Comparison of ENCODE assay signal across 13 mouse cellular contexts in the genomic region with DNA sequence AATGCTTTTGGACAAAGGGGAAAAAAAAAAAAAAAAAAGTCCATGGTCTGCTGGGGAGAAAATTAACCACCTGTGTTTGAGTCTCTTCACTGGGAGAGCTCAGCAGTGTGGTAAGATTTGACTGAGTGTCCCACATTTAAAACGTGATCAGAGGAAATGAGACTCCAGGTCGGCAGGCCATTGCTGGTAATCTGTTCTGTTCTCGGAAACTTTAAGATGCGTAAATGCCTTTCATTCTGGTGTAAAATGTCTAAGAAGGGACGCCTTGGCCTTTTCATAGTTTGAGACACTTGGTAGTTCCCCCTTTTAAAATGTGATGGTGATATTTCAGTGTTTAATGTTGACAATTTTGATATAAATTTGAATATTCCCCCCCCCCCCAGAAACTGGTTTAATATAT. TPM values are rescaled to one million over a fixed set of nuclear protein-coding genes. Genes with fewer than 3 reads are reported as not detected.
DNase-seq lines count a peak whose midpoint lies in the region; ATAC-seq and TF ChIP-seq lines count a peak whose summit lies in the region.
"Had no signal": no experiment of that assay in that cellular context is flagged by ENCODE, and none has a peak within 500 bp of the region (broad histone marks: within the 10 kb centered on the region; RNA-seq: fewer than 3 reads in every experiment).

No protein-coding gene starts in this region.

- intact Hi-C loops in heart, postnatal 10 days (cut with DNase I), result no loop called here

- ATAC-seq in heart, embryonic 11.5 days (replicated peaks; ENCODE audit: insufficient number of reproducible peaks, low FRiP score, low TSS enrichment), result no peak
- ATAC-seq in limb, embryonic 12.5 days (ENCODE audit: insufficient number of reproducible peaks, insufficient read depth, low FRiP score, low TSS enrichment, low read depth), result no peak
- no peak for ATAC-seq in midbrain, embryonic 13.5 days
- no peak for ATAC-seq in megakaryocyte-erythroid progenitor cell, adult 5-6 weeks (replicated peaks; ENCODE audit: low FRiP score, low TSS enrichment, poor library complexity, severe bottlenecking)

- H3K4me1 ChIP-seq in heart, embryonic 11.5 days (ENCODE audit: control insufficient read depth, insufficient read depth, low read length), result peaks cover 24% of the 10 kb centered on the region
- peaks cover 37% of the 10 kb centered on the region for H3K4me1 ChIP-seq in limb, embryonic 12.5 days (replicated peaks)
- peaks cover 33% of the 10 kb centered on the region for H3K4me1 ChIP-seq in limb, embryonic 10.5 days
- peaks cover 4% of the 10 kb centered on the region for H3K4me1 ChIP-seq in cortical plate, adult 2 months (ENCODE audit: control insufficient read depth, insufficient read depth, low read length)
- H3K4me1 ChIP-seq in midbrain, embryonic 13.5 days (replicated peaks), result peaks cover 38% of the 10 kb centered on the region

- H3K4me2 ChIP-seq in heart, embryonic 11.5 days, result peak overlapping the region; percentile 27; the same call in 1 of the 2 replicates
- H3K4me2 ChIP-seq in limb, embryonic 12.5 days, result no peak overlapping the region
- H3K4me2 ChIP-seq in midbrain, embryonic 13.5 days (replicated peaks), result peak overlapping the region; percentile 21
- H3K4me2 ChIP-seq: limb, embryonic 15.5 days had no signal

- H3K27ac ChIP-seq in heart, embryonic 11.5 days (ENCODE audit: low read depth, low read length), result no peak overlapping the region
- H3K27ac ChIP-seq in limb, embryonic 12.5 days, result 0 out of 2 replicates have a peak overlapping the region, but pooled peaks have one; percentile 18
- H3K27ac ChIP-seq in limb, embryonic 10.5 days, result no peak overlapping the region
- peak overlapping the region; percentile 37; the same call in 1 of the 2 replicates for H3K27ac ChIP-seq in cortical plate, adult 2 months (ENCODE audit: insufficient read depth, low read length)
- peak overlapping the region; percentile 76 for H3K27ac ChIP-seq in midbrain, embryonic 13.5 days
- H3K27ac ChIP-seq: limb, embryonic 15.5 days had no signal

- TF ChIP-seq POLR2A in cortical plate, adult 2 months (IDR thresholded peaks at IDR 0.05; ENCODE audit: extremely low read depth, insufficient read depth, low read length), result no peak

- no peaks in the 10 kb centered on the region for H3K9me3 ChIP-seq in heart, embryonic 11.5 days (replicated peaks; ENCODE audit: control insufficient read depth, low read length)
- H3K9me3 ChIP-seq in limb, embryonic 12.5 days, result no peaks in the 10 kb centered on the region
- H3K9me3 ChIP-seq in limb, embryonic 10.5 days (replicated peaks), result no peaks in the 10 kb centered on the region
- H3K9me3 ChIP-seq in midbrain, embryonic 13.5 days, result no peaks in the 10 kb centered on the region
- H3K9me3 ChIP-seq: limb, embryonic 15.5 days had no signal

- no peak for TF ChIP-seq CTCF in cortical plate, adult 2 months (IDR thresholded peaks at IDR 0.05; ENCODE audit: extremely low read depth, insufficient read depth, low read length)

- H3K4me3 ChIP-seq in heart, embryonic 11.5 days (ENCODE audit: low read depth, low read length), result no peak overlapping the region
- no peak overlapping the region for H3K4me3 ChIP-seq in limb, embryonic 12.5 days (replicated peaks)
- H3K4me3 ChIP-seq in limb, embryonic 10.5 days, result no peak overlapping the region
- no peak overlapping the region for H3K4me3 ChIP-seq in cortical plate, adult 2 months (ENCODE audit: insufficient read depth, low read length)
- H3K4me3 ChIP-seq in midbrain, embryonic 13.5 days (replicated peaks), result no peak overlapping the region
- H3K4me3 ChIP-seq: limb, embryonic 15.5 days had no signal

- H3K36me3 ChIP-seq in heart, embryonic 11.5 days (ENCODE audit: control insufficient read depth, insufficient read depth, low read length), result no peaks in the 10 kb centered on the region
- no peaks in the 10 kb centered on the region for H3K36me3 ChIP-seq in limb, embryonic 12.5 days
- H3K36me3 ChIP-seq in limb, embryonic 10.5 days, result no peaks in the 10 kb centered on the region
- H3K36me3 ChIP-seq in midbrain, embryonic 13.5 days, result no peaks in the 10 kb centered on the region
- H3K36me3 ChIP-seq: limb, embryonic 15.5 days had no signal

- WGBS in heart, embryonic 11.5 days (ENCODE audit: insufficient replicate concordance), result 27% methylated on average over 5 of the region's 5 CpGs
- 16% methylated on average over 5 of the region's 5 CpGs for WGBS in limb, embryonic 12.5 days
- 25% methylated on average over 5 of the region's 5 CpGs for WGBS in limb, embryonic 10.5 days
- WGBS in midbrain, embryonic 13.5 days, result 2% methylated on average over 5 of the region's 5 CpGs

- DNase-seq in heart, postnatal 10 days, result no peak
- DNase-seq in limb, embryonic 10.5 days (ENCODE audit: low spot score), result no peak
- no peak for DNase-seq in right cerebral cortex, postnatal 14 days
- DNase-seq: B cell, adult 2 months; cerebellum, postnatal 10 days; gastrocnemius, postnatal 14 days; lung, postnatal 10 days had no signal

- H3K9ac ChIP-seq in heart, embryonic 11.5 days (ENCODE audit: low read depth, low read length), result no peak overlapping the region
- H3K9ac ChIP-seq in limb, embryonic 12.5 days (replicated peaks), result no peak overlapping the region
- no peak overlapping the region for H3K9ac ChIP-seq in midbrain, embryonic 13.5 days (replicated peaks)
- H3K9ac ChIP-seq: limb, embryonic 15.5 days had no signal

- H3K27me3 ChIP-seq in heart, embryonic 11.5 days (ENCODE audit: control insufficient read depth, insufficient read depth, low read length), result no peaks in the 10 kb centered on the region
- no peaks in the 10 kb centered on the region for H3K27me3 ChIP-seq in limb, embryonic 12.5 days
- H3K27me3 ChIP-seq in limb, embryonic 10.5 days (ENCODE audit: low read depth, poor library complexity, severe bottlenecking), result no peaks in the 10 kb centered on the region
- H3K27me3 ChIP-seq in midbrain, embryonic 13.5 days, result no peaks in the 10 kb centered on the region
- H3K27me3 ChIP-seq: limb, embryonic 15.5 days had no signal

RNA-seq across cellular contexts. Expression of gene Ncoa3, which starts 7.8 kb away (rescaled TPM):
- 14.2 and 15.6 TPM in 2 replicates for polyA plus RNA-seq in heart, embryonic 11.5 days (2014; fragmentation: Nextera tagmentation; extraction: Ambion mirVana)
- total RNA-seq in heart, postnatal 10 days (2021), result 10 to 100 TPM; 27.6 to 28.4 TPM
- 13.4 and 15.8 TPM in 2 replicates for polyA plus RNA-seq in limb, embryonic 12.5 days (2016; fragmentation: Nextera tagmentation; extraction: Ambion mirVana)
- polyA plus RNA-seq in limb, embryonic 10.5 days (2016; fragmentation: Nextera tagmentation; extraction: Ambion mirVana), result 15.5 and 15.7 TPM in 2 replicates
- 29.7 and 32.8 TPM in 2 replicates for polyA plus RNA-seq in cortical plate, adult 2 months (2012; rRNA removed)
- polyA plus RNA-seq in midbrain, embryonic 13.5 days (2015; fragmentation: Nextera tagmentation; extraction: Ambion mirVana), result 14.3 and 14.4 TPM in 2 replicates
- total RNA-seq in megakaryocyte-erythroid progenitor cell, adult 5-6 weeks (2014; fragmentation: Nextera tagmentation), result 8.3 and 21.1 TPM in 2 replicates
- total RNA-seq in megakaryocyte-erythroid progenitor cell, adult 5-6 weeks (2017), result 8.8 and 15.9 TPM in 2 replicates

Comparison
In these comparisons a context has a peak if more than half of its experiments do, and no peak if none do; other contexts are left out.
1. H3K27ac ChIP-seq: peak in limb, embryonic 12.5 days (single experiment), cortical plate, adult 2 months (single experiment) and midbrain, embryonic 13.5 days (single experiment); none in heart, embryonic 11.5 days (single experiment) and limb, embryonic 10.5 days (single experiment).